Mouse (Mus musculus): Measurements from ENCODE around the gene Gbx2. TPM values are rescaled to one million over a fixed set of nuclear protein-coding genes. Genes with fewer than 3 reads are reported as not detected.

The Gbx2 gene
- total RNA-seq, 2 experiments from 2014 or later: not detected

GRCm38 (mm10) chr1:89938884-89939595 is 8.1 kb upstream of the Gbx2 start:
- no peak for ATAC-seq (replicated peaks; ENCODE audit: low FRiP score, poor library complexity, severe bottlenecking)

- ATAC-seq (replicated peaks; ENCODE audit: low FRiP score, poor library complexity, severe bottlenecking): no peak
These were observed 4.7 kb upstream of the Gbx2 start for GRCm38 (mm10) chr1:89935493-89936348.

DNA sequence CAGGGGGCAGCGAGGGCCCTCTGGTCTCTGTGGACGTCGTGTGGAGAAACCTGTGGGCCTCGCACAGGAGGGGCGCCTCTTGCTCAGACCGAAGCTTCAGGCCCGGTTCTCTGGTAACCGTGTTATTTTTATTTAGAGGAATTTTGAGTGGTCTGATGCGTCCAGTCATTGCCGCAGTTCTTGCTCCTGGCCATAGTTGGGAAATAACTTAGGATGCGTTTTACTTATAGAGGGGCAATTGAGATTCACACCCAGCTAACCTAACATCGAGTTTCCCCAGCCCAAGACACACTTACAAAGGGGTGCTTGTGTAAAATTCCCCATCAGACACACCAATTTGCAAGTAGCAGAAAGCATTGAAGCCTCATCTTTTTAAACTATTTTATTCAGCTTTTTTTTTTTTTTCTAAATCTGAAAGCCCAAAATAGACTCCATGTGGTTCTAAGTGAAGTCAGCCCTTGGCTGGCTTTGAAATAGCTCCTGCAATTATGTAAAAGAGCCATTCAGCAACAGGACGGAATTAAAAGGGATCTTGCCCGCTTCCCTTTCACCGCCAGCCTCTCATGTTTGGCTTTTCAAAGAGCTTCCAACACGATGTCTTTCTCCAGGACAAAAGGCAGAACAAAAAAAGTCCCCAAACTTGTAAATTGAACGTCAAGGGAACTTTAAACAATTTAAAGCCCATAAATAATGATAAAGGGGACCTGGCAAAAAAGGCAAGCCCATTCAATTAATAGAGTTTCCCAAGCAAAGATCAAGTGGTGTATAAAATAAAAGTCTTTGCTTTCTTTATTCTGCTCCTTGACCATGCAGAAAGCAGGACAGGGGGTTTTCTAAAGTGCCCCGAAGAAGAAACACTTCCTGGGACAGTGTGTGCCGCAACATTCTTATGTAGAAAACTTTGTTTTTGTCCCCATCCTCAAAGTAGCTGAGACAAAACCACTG is 3.6 kb upstream of the Gbx2 start:
- no peak for ATAC-seq (replicated peaks; ENCODE audit: low FRiP score, poor library complexity, severe bottlenecking)

- no peak for ATAC-seq (replicated peaks; ENCODE audit: low FRiP score, poor library complexity, severe bottlenecking)
These were observed 2.8 kb upstream of the Gbx2 start for GRCm38 (mm10) chr1:89933786-89934185.

- ATAC-seq (replicated peaks; ENCODE audit: low FRiP score, poor library complexity, severe bottlenecking): no peak
These were observed 2.0 kb upstream of the Gbx2 start for GRCm38 (mm10) chr1:89933028-89933427.

DNA sequence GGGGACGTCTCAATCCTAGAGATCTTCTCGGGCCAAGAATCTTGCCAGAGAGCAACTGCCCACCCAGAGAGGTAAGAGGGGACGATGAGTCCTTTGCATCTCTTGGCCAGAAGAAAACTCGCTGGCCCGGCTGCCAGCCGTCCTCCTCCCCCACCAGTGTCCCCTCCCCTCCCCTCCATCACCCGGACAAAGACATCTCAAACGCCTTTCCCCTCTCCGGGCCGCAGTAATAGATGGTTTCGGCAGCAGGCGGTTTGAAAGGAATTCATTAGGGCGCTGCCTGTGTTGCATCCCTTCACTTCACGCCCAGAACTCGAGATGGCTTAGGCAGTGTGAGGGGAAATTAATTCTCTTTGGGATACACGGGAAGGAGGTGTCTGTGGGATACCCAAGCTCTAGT is 1.6 kb upstream of the Gbx2 start:
- no peak for ATAC-seq (replicated peaks; ENCODE audit: low FRiP score, poor library complexity, severe bottlenecking)

DNA sequence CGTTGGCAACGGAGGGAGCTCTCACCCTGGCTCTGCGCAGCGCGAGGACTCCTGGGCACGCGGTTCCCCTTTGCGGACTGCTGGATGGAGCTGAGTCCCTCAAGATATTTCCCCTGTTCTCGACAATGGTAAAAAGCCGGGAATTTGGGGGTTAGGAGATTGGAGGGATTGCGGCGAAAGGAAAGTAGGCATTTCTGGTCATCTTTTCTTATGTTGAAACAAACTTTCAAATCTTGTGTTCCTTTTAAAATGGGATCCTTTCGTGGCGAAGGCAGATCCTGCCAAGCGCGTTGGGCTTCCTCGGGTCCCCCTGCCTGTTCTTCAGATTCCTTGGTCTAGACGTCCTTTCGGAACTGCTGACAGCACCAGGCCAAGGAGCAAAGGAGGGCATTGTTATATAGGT is 1.0 kb upstream of the Gbx2 start:
- ATAC-seq (replicated peaks; ENCODE audit: low FRiP score, poor library complexity, severe bottlenecking): no peak

DNA sequence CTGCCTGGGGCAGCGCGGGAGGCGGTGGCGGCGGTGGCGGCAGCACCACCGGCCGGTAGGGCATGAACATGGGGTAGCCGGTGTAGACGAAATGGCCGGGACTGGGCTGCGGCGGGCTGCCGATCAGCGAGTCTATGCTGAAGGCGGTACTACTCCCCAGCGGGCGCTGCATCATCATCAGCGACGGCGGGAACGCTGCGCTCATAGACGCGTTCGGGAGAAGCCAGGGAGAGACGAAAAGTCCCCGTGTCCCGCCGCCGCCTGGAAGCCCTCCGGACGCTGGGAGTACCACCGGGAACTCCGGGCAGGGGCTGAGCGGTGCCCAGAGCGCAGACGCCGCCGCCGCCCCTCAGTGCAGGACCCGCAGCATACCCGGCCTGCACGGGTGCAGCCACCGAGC is 428 bp downstream of the Gbx2 start:
- no peak for ATAC-seq (replicated peaks; ENCODE audit: low FRiP score, poor library complexity, severe bottlenecking)

DNA sequence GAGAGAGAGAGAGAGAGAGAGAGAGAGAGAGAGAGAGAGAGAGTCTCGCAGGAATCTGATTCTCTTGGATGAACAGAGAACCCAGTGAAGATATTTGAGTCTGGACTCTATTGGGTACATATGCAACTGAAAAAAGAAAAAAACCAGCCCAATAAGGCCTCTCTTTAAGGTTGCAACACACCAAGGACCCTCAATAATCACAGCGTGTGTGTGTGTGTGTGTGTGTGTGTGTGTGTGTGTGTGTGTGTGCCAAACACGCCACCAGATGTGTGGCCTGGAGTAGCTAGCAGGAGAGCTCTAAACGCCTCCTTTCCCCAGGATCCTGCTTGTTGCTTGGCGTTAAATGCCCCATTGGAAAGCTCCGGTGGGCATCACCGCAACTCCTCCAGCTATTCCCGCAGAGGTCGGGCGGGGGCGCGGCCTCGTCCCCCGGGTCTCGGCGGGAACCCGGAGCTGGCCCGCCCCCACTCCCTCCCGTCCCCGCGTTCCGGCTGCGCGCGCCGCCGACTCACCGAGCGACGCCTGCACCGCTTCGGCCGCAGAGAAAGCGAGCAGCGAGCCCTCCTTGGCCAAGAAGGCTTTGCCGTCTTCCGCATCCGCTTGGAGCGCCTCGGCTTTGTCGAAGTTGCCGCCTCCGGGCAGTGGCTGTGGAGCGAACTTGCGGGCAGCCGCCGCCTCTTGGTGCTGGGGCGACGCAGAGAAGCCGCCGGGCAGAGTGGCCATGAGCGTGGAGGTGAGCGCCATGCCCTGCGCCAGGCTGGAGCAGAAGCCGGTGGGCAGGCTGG is 1.1 kb downstream of the Gbx2 start:
- no peak for ATAC-seq (replicated peaks; ENCODE audit: low FRiP score, poor library complexity, severe bottlenecking)

DNA sequence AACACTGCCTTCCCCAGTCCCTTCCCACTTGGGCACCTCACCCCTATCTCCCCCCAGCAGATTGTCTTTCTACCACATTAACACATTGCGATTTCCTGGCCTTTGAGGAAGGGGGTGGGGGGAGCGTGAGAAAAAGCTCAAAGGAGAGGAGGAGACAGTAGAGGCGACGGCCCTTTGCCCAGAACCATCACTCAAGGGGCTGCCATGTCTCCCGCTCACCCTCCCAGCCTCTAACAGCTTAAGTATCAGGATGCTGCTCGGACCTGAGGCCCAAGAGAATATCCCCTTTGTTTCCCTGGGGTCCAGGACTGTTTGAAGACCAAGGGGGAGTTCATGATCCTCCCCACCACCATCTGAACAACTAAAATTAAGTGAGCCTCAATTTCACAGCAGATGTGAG is 1.8 kb downstream of the Gbx2 start:
- ATAC-seq (replicated peaks; ENCODE audit: low FRiP score, poor library complexity, severe bottlenecking): no peak

DNA sequence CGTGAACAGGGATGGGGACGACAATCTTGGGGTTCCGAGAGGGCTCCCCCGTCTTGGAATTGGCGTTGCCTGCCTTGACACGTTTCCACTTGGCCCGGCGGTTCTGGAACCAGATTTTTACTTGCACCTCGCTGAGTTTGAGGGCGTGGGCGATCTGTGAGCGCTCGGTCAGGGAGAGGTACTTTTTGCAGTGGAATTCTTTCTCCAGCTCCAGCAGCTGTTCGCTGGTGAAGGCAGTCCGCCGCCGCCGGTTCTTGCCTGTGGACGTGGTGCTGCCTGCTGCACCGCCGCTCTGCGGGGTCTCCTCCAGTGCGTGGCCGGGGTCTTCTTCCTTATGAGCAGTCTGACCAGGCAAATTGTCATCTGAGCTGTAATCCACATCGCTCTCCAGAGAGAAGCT is 2.3 kb downstream of the Gbx2 start:
- no peak for ATAC-seq (replicated peaks; ENCODE audit: low FRiP score, poor library complexity, severe bottlenecking)

GRCm38 (mm10) chr1:89927061-89927661 is 3.8 kb downstream of the Gbx2 start:
- ATAC-seq (replicated peaks; ENCODE audit: low FRiP score, poor library complexity, severe bottlenecking): no peak

GRCm38 (mm10) chr1:89926583-89927060 is 4.4 kb downstream of the Gbx2 start:
- no peak for ATAC-seq (replicated peaks; ENCODE audit: low FRiP score, poor library complexity, severe bottlenecking)

DNA sequence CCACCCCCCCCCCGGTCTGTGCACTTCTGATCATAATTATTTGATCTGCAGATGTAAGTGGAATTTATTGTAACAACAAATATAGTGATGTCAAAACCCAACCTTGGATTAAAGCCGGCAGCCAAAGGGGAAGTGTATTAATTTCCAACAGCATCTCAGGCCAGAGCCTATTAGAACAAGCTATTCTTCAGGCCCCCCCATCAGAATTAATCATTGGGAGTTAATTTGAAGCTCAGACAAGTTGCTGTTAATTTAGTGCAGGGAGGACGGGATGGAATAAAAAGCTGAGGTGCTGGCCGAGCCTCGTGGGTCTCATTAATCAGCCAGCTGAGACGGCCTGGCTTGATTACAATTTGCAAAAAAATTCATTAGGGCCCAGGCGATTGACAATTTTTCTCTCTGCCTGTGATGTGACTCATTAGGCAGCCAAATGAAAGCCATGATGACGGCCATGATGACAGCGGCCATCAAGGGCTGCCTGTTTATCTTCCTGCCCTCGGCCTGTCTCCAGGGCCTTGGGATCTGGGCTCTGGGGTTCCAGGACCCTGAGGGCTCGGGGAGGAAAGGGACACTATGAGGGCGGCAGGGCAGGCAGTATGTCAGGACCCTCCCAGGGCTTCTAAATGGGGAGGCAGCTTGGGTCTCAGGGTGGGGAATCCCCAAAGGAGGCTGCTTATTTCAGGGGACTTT is 5.3 kb downstream of the Gbx2 start:
- ATAC-seq (replicated peaks; ENCODE audit: low FRiP score, poor library complexity, severe bottlenecking): no peak

- no peak for ATAC-seq (replicated peaks; ENCODE audit: low FRiP score, poor library complexity, severe bottlenecking)
These were observed 7.3 kb downstream of the Gbx2 start for GRCm38 (mm10) chr1:89923642-89924020.

DNA sequence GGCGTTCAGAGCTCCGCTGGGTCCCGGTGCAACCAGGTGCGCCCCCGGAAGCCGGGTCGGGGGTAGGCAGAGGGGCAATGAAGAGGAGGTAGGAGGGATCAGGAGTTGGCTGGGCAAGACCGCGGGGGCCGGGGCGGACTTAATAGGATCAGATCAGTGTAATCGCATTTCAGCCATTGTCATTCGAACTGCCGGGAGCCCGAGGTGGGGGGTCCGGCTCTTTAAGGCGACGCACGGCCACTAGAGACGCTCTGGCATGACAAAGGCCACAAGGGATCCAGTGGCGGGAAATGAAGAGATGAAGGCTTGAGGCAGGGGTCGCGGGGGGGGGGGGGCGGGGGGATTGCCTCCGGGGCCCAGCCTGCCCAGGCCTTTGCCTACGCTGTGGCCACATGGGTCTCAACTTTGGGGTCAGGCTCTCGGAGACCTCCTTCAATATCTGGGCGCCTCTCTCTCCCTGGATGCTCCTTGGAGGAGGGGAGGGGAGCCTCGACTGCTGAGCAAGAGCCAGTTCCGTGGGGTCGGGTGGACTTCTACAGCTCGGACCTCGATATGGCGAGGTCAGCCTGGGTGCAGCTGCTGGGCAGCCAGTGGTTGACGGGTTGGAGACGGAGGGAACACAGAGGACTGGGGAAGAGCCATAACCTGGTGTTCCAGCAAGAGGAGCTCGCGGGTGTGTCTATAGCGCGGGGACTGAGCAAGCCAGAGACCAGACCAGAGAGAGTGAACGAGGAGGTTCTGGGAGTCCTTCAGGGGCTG is 7.9 kb downstream of the Gbx2 start:
- no peak for ATAC-seq (replicated peaks; ENCODE audit: low FRiP score, poor library complexity, severe bottlenecking)

DNA sequence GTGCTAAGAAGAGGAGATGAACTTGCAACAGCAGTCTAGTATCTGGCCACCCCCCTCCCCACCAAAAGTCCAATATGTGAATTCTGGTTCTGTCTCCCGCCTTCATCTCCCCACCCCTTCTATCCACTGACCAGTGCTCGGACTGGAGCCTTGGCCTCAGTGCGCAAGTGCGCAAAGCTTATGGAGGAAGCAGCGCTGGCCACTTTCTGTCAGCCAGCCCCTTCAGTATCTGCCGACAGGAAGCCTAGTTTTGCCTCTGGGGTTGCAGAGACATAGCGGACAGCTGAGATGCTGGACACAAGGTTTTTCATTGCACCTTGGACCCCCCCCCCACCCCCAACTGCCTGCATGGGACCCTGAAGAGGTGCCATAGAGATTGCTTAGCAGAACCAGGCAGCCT is 8.7 kb downstream of the Gbx2 start:
- ATAC-seq (replicated peaks; ENCODE audit: low FRiP score, poor library complexity, severe bottlenecking): no peak

- ATAC-seq (replicated peaks; ENCODE audit: low FRiP score, poor library complexity, severe bottlenecking): no peak
These were observed 9.2 kb downstream of the Gbx2 start for GRCm38 (mm10) chr1:89921806-89922205.

Measured in erythroid progenitor cell, adult 5-6 weeks (primary cell).